Mouse (Mus musculus): ENCODE measurements around the gene Drap1. TPM values are rescaled to one million over a fixed set of nuclear protein-coding genes. Genes with fewer than 3 reads are reported as not detected.

Drap1 gene
- polyA plus RNA-seq, 1 experiment = 176 TPM

DNA sequence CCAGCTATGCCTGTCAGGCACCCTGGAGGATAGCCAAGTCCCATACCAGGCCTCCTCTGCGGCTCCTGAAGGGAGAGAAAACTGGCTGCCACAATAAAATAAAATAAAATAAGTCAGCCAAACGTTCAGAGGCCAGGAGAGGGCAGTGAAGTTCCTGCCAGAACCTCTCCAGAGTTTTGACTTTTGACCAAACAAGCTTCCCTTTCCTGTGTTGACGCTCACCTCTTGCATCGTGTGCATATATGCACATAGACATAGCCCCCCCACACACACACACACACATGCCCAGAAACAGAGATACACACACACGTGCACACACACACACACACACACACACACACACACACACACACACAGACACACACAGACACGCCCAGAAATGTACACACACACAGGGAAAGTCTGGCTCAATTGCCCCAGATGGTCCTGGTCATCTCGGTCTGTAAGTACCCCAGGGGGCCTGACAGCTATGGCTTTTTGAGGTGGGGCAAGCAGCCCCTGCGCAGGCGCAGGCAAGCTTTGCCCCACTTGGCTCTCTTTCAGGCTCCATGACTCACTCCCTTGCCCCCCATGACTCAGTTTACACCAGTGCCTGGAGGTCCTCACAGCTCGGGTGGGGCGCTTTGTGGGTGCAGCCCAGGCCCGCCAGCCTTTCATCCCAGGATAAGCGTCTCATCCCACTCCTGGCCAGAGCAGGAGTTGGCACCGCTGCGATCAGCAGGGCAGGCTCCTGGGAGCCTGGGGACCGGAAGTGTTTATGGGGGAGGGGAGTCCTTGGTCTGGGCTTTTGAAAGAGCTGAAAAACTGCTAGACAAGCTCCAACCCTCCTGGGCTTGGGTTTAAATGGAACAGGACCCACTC, 8.4 kb upstream of the Drap1 start:
- peak; percentile 43 for TF ChIP-seq CTCF (IDR thresholded peaks at IDR 0.05; ENCODE audit: insufficient read depth, low read length)
- TF ChIP-seq POLR2A (IDR thresholded peaks at IDR 0.05; ENCODE audit: borderline replicate concordance, extremely low read depth, low read depth, low read length) = no peak; the same call in 1 of the 2 replicates
- DNase-seq = peak; percentile 36
- WGBS = 1% methylated on average over 16 of the region's 16 CpGs
- H3K4me1 ChIP-seq (ENCODE audit: control insufficient read depth, insufficient read depth, low read length) = peaks cover 17% of the 10 kb centered on the region
- H3K4me3 ChIP-seq (replicated peaks; ENCODE audit: extremely low read depth, low read depth, low read length) = peak overlapping the region; percentile 45

DNA sequence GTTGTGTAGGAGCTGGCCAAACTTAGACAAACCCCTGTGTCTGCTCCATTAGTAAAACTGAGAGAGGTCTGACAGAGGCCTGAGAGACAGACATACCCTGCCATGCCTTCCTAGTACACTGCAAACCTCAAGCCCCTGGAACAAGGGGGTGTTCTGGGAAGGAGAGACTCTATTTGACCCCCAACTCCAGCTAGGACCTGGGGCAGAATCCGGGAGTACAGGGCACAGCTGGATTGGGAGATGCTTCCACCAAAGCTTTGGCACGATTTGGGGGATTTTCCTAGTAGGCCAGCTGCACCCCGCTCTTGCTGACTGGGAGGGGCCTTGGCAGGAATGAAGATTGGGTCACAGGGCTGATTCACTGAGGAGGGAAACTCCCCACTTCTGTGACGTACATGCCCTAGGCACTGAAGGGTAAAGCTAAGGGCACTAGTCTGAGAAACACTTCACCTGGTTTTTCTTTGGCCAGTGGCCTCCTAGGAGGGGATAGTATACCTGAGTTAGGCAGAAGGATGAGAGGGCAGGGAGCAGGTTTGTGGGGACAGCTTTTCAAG, 7.2 kb upstream of the Drap1 start:
- TF ChIP-seq CTCF (IDR thresholded peaks at IDR 0.05; ENCODE audit: insufficient read depth, low read length) = no peak
- TF ChIP-seq POLR2A (IDR thresholded peaks at IDR 0.05; ENCODE audit: borderline replicate concordance, extremely low read depth, low read depth, low read length) = no peak
- H3K4me3 ChIP-seq (replicated peaks; ENCODE audit: extremely low read depth, low read depth, low read length) = no peak overlapping the region
- DNase-seq = no peak
- WGBS = 49% methylated on average over 4 of the region's 4 CpGs
- H3K4me1 ChIP-seq (ENCODE audit: control insufficient read depth, insufficient read depth, low read length) = peaks cover 17% of the 10 kb centered on the region

DNA sequence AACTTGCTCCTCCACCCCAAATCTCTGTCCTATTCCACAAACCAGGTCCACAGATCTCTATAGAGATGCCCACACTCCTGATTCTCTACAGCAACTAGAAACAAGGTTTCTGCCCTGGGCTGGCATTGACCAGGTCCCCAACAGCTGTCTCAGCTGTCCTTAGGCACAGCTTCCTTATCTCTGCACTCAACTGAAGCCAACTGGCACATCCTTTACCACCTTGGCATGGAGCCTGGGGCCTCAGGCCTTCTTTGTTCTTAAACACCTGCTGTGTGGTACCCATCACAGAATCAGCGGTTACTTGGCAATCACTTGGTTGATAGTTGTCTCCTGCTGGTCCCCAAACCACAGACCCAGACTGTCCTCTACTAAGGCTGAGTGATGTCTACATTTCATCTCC, 5.6 kb upstream of the Drap1 start:
- DNase-seq = no peak
- WGBS = 59% methylated on average over 1 of the region's 1 CpGs
- H3K4me1 ChIP-seq (ENCODE audit: control insufficient read depth, insufficient read depth, low read length) = peaks cover 27% of the 10 kb centered on the region
- no peak overlapping the region for H3K4me3 ChIP-seq (replicated peaks; ENCODE audit: extremely low read depth, low read depth, low read length)
- no peak for TF ChIP-seq POLR2A (IDR thresholded peaks at IDR 0.05; ENCODE audit: borderline replicate concordance, extremely low read depth, low read depth, low read length)
- no peak for TF ChIP-seq CTCF (IDR thresholded peaks at IDR 0.05; ENCODE audit: insufficient read depth, low read length)

DNA sequence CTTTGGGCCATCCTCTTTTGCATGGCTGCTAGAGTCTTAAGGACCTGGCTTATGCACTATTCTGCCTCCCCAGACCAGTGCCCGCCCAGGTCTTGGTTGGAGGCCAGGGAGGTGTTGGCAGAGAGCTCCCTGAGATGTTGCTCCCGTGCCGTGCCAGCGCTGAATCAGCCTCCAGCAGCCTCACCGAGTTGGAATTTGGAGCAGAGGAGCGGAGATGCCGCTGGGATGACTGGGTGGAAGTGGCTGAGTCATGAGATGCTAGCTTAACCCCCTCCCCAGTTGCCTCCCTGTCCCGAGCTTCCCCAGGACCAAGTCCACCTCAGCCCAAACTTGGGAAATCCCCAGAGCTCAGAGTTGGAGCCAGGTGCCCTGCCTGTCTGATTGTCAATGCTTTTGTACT, 5.0 kb upstream of the Drap1 start:
- no peak for TF ChIP-seq CTCF (IDR thresholded peaks at IDR 0.05; ENCODE audit: insufficient read depth, low read length)
- TF ChIP-seq POLR2A (IDR thresholded peaks at IDR 0.05; ENCODE audit: borderline replicate concordance, extremely low read depth, low read depth, low read length) = no peak
- peaks cover 27% of the 10 kb centered on the region for H3K4me1 ChIP-seq (ENCODE audit: control insufficient read depth, insufficient read depth, low read length)
- DNase-seq = no peak
- no peak overlapping the region for H3K4me3 ChIP-seq (replicated peaks; ENCODE audit: extremely low read depth, low read depth, low read length)
- 32% methylated on average over 8 of the region's 8 CpGs for WGBS

DNA sequence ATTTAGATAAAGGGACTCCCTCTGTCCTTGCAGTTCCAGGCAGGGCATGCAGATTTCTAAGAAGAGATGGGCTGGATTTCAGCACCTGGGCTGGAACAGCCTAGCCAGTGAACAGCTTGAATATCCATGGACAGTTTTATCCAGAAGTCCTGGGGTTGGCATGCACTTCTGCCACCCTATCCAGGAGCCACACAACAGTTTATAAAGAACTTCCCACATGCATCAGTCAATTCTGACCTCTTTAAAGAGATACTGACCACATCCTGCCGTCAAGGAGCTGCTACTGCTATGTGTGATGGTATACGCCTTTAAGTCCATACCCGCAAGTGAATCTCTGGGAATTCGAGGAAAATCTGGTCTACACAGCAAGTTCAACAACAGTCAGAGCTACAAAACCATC, 4.4 kb upstream of the Drap1 start:
- no peak overlapping the region for H3K4me3 ChIP-seq (replicated peaks; ENCODE audit: extremely low read depth, low read depth, low read length)
- peaks cover 27% of the 10 kb centered on the region for H3K4me1 ChIP-seq (ENCODE audit: control insufficient read depth, insufficient read depth, low read length)
- no peak for DNase-seq
- 54% methylated on average over 4 of the region's 4 CpGs for WGBS
- no peak for TF ChIP-seq CTCF (IDR thresholded peaks at IDR 0.05; ENCODE audit: insufficient read depth, low read length)
- TF ChIP-seq POLR2A (IDR thresholded peaks at IDR 0.05; ENCODE audit: borderline replicate concordance, extremely low read depth, low read depth, low read length) = no peak

DNA sequence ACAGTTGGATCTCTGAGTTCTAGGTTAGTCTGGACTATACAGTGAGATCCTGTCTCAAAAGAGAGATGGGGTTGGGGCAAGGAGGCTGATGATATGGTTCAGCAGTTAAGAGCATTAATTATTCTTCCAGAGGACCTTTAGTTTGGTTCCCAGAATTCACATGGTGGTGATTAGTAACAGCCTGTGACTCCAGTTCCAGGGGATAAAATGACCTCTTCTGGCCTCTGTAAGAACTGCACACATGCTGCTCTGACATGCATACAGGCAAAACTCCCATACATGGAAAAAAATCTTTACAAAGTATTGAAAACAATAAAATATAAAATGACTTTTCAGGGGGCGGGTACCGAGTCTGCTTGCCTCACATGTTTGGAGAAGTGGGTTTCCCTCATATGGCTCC, 3.3 kb upstream of the Drap1 start:
- no peak for DNase-seq

DNA sequence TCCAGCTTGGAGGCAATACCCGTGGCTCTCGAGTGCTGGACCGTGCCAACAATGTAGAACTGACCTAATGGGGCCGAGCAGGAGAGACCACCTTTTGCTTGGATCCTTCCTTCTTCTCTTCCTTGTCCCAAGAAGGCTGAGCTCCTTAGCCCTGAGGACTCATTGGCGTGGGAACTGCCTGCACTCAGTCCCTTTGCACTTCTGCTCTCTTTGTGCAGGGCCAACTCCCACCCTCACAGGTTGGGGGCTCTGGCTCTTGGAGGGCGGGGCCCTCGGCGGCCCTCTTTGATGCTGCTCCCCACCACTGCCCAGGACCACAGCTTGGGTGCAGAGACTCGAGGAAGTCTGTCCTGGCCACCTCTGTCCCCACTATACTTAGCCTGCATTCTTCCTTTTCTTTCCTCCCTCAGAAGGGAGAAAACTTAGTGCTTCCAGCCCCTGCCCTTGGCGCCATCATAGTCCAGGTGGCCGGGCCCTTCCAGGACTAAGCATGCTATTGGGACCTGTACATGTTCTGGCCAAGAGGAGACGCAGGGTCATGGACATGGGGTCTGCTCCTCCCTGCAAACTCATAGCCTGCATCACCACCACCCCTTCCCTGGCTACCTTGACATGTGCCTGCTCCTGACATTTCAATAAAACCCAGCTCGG, 2.0 kb upstream of the Drap1 start:
- H3K4me1 ChIP-seq (ENCODE audit: control insufficient read depth, insufficient read depth, low read length) = peaks cover 17% of the 10 kb centered on the region
- WGBS = 87% methylated on average over 13 of the region's 13 CpGs
- DNase-seq = no peak
- TF ChIP-seq POLR2A (IDR thresholded peaks at IDR 0.05; ENCODE audit: borderline replicate concordance, extremely low read depth, low read depth, low read length) (no peak), CTCF (IDR thresholded peaks at IDR 0.05; ENCODE audit: insufficient read depth, low read length) (no peak)
- no peak overlapping the region for H3K4me3 ChIP-seq (replicated peaks; ENCODE audit: extremely low read depth, low read depth, low read length)

More for the DNA sequence above, 3.3 kb upstream of the Drap1 start:
- WGBS = 78% methylated on average over 2 of the region's 2 CpGs
- no peak overlapping the region for H3K4me3 ChIP-seq (replicated peaks; ENCODE audit: extremely low read depth, low read depth, low read length)
- H3K4me1 ChIP-seq (ENCODE audit: control insufficient read depth, insufficient read depth, low read length) = peaks cover 22% of the 10 kb centered on the region
- TF ChIP-seq POLR2A (IDR thresholded peaks at IDR 0.05; ENCODE audit: borderline replicate concordance, extremely low read depth, low read depth, low read length) = no peak
- TF ChIP-seq CTCF (IDR thresholded peaks at IDR 0.05; ENCODE audit: insufficient read depth, low read length) = no peak

DNA sequence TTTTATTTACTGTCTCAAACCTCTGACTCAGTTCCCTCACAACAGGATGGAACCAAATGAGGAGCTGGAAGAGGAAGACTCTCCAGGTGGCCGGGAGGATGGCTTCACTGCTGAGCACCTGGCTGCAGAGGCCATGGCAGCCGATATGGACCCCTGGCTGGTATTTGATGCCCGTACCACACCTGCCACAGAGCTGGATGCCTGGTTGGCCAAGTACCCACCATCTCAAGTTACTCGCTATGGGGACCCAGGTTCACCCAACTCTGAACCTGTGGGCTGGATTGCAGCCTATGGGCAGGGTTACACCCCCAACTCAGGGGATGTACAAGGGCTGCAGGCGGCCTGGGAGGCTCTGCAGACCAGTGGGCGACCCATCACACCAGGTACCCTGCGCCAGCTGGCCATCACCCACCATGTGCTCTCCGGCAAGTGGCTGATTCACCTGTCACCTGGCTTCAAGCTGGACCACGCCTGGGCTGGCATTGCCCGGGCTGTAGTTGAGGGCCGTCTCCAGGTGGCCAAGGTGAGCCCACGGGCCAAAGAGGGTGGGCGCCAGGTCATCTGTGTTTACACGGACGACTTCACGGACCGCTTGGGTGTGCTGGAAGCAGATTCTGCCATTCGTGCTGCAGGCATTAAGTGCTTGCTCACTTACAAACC, 1.3 kb upstream of the Drap1 start:
- TF ChIP-seq CTCF (IDR thresholded peaks at IDR 0.05; ENCODE audit: insufficient read depth, low read length) (no peak), POLR2A (IDR thresholded peaks at IDR 0.05; ENCODE audit: borderline replicate concordance, extremely low read depth, low read depth, low read length) (no peak)
- peak overlapping the region; percentile 98 for H3K4me3 ChIP-seq (replicated peaks; ENCODE audit: extremely low read depth, low read depth, low read length)
- 80% methylated on average over 18 of the region's 18 CpGs for WGBS
- H3K4me1 ChIP-seq (ENCODE audit: control insufficient read depth, insufficient read depth, low read length) = peaks cover 17% of the 10 kb centered on the region
- DNase-seq = no peak

DNA sequence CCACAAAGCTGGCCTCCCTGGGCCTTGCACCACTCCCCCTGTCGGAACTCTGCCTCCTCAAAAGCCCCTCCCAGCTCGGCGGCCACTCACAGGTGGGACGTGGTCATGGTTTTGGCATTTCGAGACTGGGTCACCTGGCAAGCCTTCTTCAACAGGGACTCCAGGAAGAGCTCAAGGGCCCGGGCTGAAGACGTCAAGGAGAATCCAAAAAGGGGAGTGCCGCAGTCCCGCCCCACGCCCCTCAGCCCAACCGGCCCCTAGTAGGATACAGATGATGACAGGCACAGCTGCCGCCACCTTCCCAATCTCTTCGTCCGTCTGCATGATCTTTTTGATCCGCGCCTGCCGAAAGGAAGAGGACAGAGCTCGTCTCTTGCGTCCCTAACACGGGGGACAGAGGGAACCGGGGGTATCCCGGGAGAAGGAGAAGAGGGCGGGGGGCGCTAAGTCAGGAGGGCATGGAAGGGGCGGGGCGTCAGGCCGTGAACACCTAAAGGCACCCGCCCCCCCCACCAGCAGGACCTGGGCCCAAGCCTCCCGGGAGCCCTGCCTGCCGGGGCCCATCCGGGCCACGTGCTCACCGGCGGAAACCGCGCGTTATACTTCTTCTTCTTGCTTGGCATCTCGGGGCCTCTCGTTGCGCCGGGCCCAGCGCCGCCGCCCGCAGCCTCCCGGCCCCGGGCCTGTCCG, 542 bp downstream of the Drap1 start:
- DNase-seq = peak; percentile 80
- TF ChIP-seq CTCF (IDR thresholded peaks at IDR 0.05; ENCODE audit: insufficient read depth, low read length) (no peak), POLR2A (IDR thresholded peaks at IDR 0.05; ENCODE audit: borderline replicate concordance, extremely low read depth, low read depth, low read length) (peak; percentile 36; the same call in 1 of the 2 replicates)
- WGBS = under 1% methylated on average over 47 of the region's 48 CpGs
- Histone ChIP-seq H3K4me1 (ENCODE audit: control insufficient read depth, insufficient read depth, low read length) (peaks cover 17% of the 10 kb centered on the region), H3K4me3 (replicated peaks; ENCODE audit: extremely low read depth, low read depth, low read length) (peak overlapping the region; percentile 98)

Data from lung, adult 2 months (tissue).